8 mouse cellular contexts compared by ENCODE assay signal in genomic region chr13:114855573-114856268, GRCm38 (mm10). TPM values are rescaled to one million over a fixed set of nuclear protein-coding genes. Genes with fewer than 3 reads are reported as not detected.
DNase-seq lines count a peak whose midpoint lies in the region; ATAC-seq lines count a peak whose summit lies in the region.

No protein-coding gene starts in this region.

- no peak overlapping the region for H3K9ac ChIP-seq in liver, embryonic 11.5 days (ENCODE audit: low read depth, low read length)
- no peak overlapping the region for H3K9ac ChIP-seq in embryonic facial prominence, embryonic 12.5 days
- peak overlapping the region; percentile 43; the same call in 1 of the 2 replicates for H3K9ac ChIP-seq in heart, embryonic 16.5 days (ENCODE audit: low read length)
- no peak overlapping the region for H3K9ac ChIP-seq in midbrain, embryonic 15.5 days

- no peaks in the 10 kb centered on the region for H3K4me1 ChIP-seq in liver, embryonic 11.5 days (replicated peaks; ENCODE audit: control insufficient read depth, insufficient read depth, low read length)
- H3K4me1 ChIP-seq in embryonic facial prominence, embryonic 12.5 days = no peaks in the 10 kb centered on the region
- H3K4me1 ChIP-seq in heart, embryonic 16.5 days (ENCODE audit: control insufficient read depth, insufficient read depth, low read length) = no peaks in the 10 kb centered on the region
- peaks cover 10% of the 10 kb centered on the region for H3K4me1 ChIP-seq in midbrain, embryonic 15.5 days

- no peaks in the 10 kb centered on the region for H3K36me3 ChIP-seq in liver, embryonic 11.5 days (ENCODE audit: control insufficient read depth, insufficient read depth, low read length)
- no peaks in the 10 kb centered on the region for H3K36me3 ChIP-seq in embryonic facial prominence, embryonic 12.5 days
- no peaks in the 10 kb centered on the region for H3K36me3 ChIP-seq in heart, embryonic 16.5 days (ENCODE audit: control insufficient read depth, insufficient read depth)
- H3K36me3 ChIP-seq in midbrain, embryonic 15.5 days (replicated peaks) = no peaks in the 10 kb centered on the region

- DNase-seq in liver, embryonic 11.5 days (ENCODE audit: low spot score) = no peak
- DNase-seq in liver (no peak), adipocyte (ENCODE audit: low spot score) (no peak)
- DNase-seq in layer of hippocampus, postnatal 36 days = no peak
- DNase-seq in urinary bladder, adult 18-20 months (ENCODE audit: low spot score in 2 of 2) = no peak

- no peaks in the 10 kb centered on the region for H3K27me3 ChIP-seq in liver, embryonic 11.5 days (replicated peaks; ENCODE audit: control insufficient read depth, insufficient read depth, low read length)
- no peaks in the 10 kb centered on the region for H3K27me3 ChIP-seq in embryonic facial prominence, embryonic 12.5 days
- no peaks in the 10 kb centered on the region for H3K27me3 ChIP-seq in heart, embryonic 16.5 days (ENCODE audit: control insufficient read depth, insufficient read depth, low read length)
- H3K27me3 ChIP-seq in midbrain, embryonic 15.5 days (replicated peaks) = no peaks in the 10 kb centered on the region

- no peak overlapping the region for H3K4me3 ChIP-seq in liver, embryonic 11.5 days (ENCODE audit: low read depth, low read length)
- no peak overlapping the region for H3K4me3 ChIP-seq in embryonic facial prominence, embryonic 12.5 days
- peak overlapping the region; percentile 8; the same call in 1 of the 2 replicates for H3K4me3 ChIP-seq in heart, embryonic 16.5 days (ENCODE audit: low read length)
- H3K4me3 ChIP-seq in midbrain, embryonic 15.5 days = no peak overlapping the region

- H3K9me3 ChIP-seq in liver, embryonic 11.5 days (ENCODE audit: control insufficient read depth, low read length) = no peaks in the 10 kb centered on the region
- H3K9me3 ChIP-seq in embryonic facial prominence, embryonic 12.5 days = no peaks in the 10 kb centered on the region
- no peaks in the 10 kb centered on the region for H3K9me3 ChIP-seq in heart, embryonic 16.5 days (replicated peaks; ENCODE audit: control insufficient read depth, low read length)
- no peaks in the 10 kb centered on the region for H3K9me3 ChIP-seq in midbrain, embryonic 15.5 days

- WGBS in liver, embryonic 11.5 days = 44% methylated on average over 15 of the region's 15 CpGs
- WGBS in embryonic facial prominence, embryonic 12.5 days = 21% methylated on average over 15 of the region's 15 CpGs
- 28% methylated on average over 15 of the region's 15 CpGs for WGBS in heart, embryonic 16.5 days
- WGBS in midbrain, embryonic 15.5 days = 20% methylated on average over 15 of the region's 15 CpGs

- no peak; the same call in 1 of the 2 replicates for ATAC-seq in liver, embryonic 11.5 days (replicated peaks; ENCODE audit: low FRiP score)
- no peak for ATAC-seq in embryonic facial prominence, embryonic 12.5 days (ENCODE audit: insufficient number of reproducible peaks, insufficient read depth, low FRiP score, low TSS enrichment)
- ATAC-seq in heart, embryonic 16.5 days (replicated peaks; ENCODE audit: extremely low read depth, insufficient read depth, low FRiP score) = no peak
- ATAC-seq in midbrain, embryonic 15.5 days (replicated peaks) = peak; percentile 45; the same call in 1 of the 2 replicates

- H3K4me2 ChIP-seq in liver, embryonic 11.5 days = 0 out of 2 replicates have a peak overlapping the region, but pooled peaks have one; percentile 16
- H3K4me2 ChIP-seq in embryonic facial prominence, embryonic 12.5 days (replicated peaks) = peak overlapping the region; percentile 19; the same call in 1 of the 2 replicates
- H3K4me2 ChIP-seq in heart, embryonic 16.5 days (ENCODE audit: low read depth, low read length) = peak overlapping the region; percentile 52
- peak overlapping the region; percentile 39 for H3K4me2 ChIP-seq in midbrain, embryonic 15.5 days

- H3K27ac ChIP-seq in liver, embryonic 11.5 days (ENCODE audit: low read depth, low read length) = no peak overlapping the region
- no peak overlapping the region for H3K27ac ChIP-seq in embryonic facial prominence, embryonic 12.5 days
- H3K27ac ChIP-seq in heart, embryonic 16.5 days (ENCODE audit: low read length) = no peak overlapping the region
- H3K27ac ChIP-seq in midbrain, embryonic 15.5 days = no peak overlapping the region

RNA-seq across cellular contexts. Expression of gene Mocs2, which starts 37.7 kb away (rescaled TPM):
- polyA plus RNA-seq in liver, embryonic 11.5 days (2014; fragmentation: Nextera tagmentation; extraction: Ambion mirVana) = 58.3 and 61.4 TPM in 2 replicates
- polyA plus RNA-seq in embryonic facial prominence, embryonic 12.5 days (2016; fragmentation: Nextera tagmentation; extraction: Ambion mirVana) = 89.5 and 90.5 TPM in 2 replicates
- polyA plus RNA-seq in heart, embryonic 16.5 days (2015; fragmentation: Nextera tagmentation; extraction: Ambion mirVana) = 65.5 and 69.3 TPM in 2 replicates
- 108 and 117 TPM in 2 replicates for polyA plus RNA-seq in midbrain, embryonic 15.5 days (2015; fragmentation: Nextera tagmentation; extraction: Ambion mirVana)
- total RNA-seq in layer of hippocampus, postnatal 36 days (2021) = 10 to 100 TPM; 82.4 to 88.7 TPM
